Mouse (Mus musculus): ENCODE results near the gene Mapkbp1. TPM values are rescaled to one million over a fixed set of nuclear protein-coding genes. Genes with fewer than 3 reads are reported as not detected.

Mapkbp1 gene
- polyA plus RNA-seq, 1 experiment from 2014 or later: 2.6 TPM

DNA sequence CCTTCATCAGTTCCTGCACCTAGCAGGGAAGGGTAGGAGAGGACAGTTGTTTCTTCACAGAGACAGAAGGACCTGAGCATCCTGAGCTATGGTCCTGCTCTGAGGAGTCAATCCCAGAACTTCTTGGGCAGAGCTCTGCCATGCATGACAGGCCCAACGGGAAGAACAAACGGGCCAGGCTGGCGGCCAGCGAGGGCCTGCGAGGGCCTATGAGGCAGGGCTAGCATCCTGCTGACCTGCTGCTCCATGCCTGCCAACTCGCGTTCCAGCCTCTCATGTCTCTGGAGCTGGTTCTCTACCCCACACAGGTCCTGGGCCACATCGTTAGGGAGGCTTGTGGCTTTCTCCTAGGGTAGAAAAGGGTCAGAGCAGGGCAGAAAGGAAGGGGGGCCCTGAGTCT, 89.7 kb downstream of the Mapkbp1 start:
- Histone ChIP-seq H3K9me3 (ENCODE audit: low read length) (no peaks in the 10 kb centered on the region), H3K4me2 (replicated peaks; ENCODE audit: low read depth, low read length) (no peak overlapping the region), H3K9ac (replicated peaks; ENCODE audit: low read depth) (no peak overlapping the region), H3K4me1 (ENCODE audit: insufficient read depth, low read depth, low read length) (peaks cover 7% of the 10 kb centered on the region; the same call in 1 of the 2 replicates), H3K27me3 (replicated peaks; ENCODE audit: insufficient read depth, low read length) (no peaks in the 10 kb centered on the region), H3K4me3 (ENCODE audit: low read depth, low read length) (no peak overlapping the region), H3K27ac (ENCODE audit: low read length) (no peak overlapping the region), H3K36me3 (ENCODE audit: insufficient read depth, low read length) (no peaks in the 10 kb centered on the region)
- 89% methylated on average over 8 of the region's 8 CpGs for WGBS
- ATAC-seq (no peak), DNase-seq (ENCODE audit: low spot score) (no peak)
- no peak for TF ChIP-seq CTCF (IDR thresholded peaks at IDR 0.05)
- TF ChIP-seq EP300 (IDR thresholded peaks at IDR 0.05): no peak

DNA sequence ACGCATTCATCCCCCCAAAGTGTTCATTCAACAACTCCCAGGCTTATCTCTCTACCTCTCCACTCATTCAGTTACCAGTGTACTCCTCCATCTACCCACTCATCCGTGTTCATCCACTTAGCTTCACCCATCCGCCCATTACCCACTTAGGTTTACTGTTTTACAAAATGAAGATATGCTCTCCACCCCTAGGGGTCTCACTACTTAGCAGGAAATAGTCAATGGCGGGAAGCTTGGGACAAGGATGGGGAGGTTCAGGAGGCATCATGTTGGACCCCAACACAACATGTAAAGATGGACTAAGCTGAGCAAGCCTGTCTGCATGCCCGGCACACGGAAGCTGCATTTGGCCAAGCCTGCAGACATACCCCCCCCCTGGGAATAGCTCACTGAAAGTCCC, 92.1 kb downstream of the Mapkbp1 start:
- TF ChIP-seq EP300 (IDR thresholded peaks at IDR 0.05) (no peak), CTCF (IDR thresholded peaks at IDR 0.05) (peak; percentile 53)
- no peaks in the 10 kb centered on the region for H3K9me3 ChIP-seq (ENCODE audit: low read length)

DNA sequence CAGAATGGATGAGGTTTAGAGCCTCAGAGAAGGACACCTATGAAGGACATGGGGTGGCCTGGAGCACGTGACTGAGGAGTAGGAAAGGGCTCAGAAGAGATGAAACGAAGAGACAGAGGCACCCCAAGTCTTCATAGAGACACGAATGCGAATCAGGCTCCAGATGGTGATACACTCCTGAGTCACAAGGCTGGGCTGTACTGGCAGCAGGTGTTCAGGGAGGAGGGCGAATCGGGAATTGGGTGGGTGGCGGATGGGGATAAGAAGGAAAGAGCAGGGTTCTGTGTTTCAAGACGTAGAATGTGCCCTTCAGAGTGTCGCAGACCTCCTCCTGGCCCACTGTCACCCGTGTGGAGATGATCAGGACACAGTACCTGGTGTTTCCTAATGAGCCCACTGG, 92.7 kb downstream of the Mapkbp1 start:
- H3K4me3 ChIP-seq (ENCODE audit: low read depth, low read length): no peak overlapping the region
- H3K36me3 ChIP-seq (ENCODE audit: insufficient read depth, low read length): no peaks in the 10 kb centered on the region
- H3K4me2 ChIP-seq (replicated peaks; ENCODE audit: low read depth, low read length): no peak overlapping the region
- H3K4me1 ChIP-seq (ENCODE audit: insufficient read depth, low read depth, low read length): peaks cover 7% of the 10 kb centered on the region; the same call in 1 of the 2 replicates
- TF ChIP-seq CTCF (IDR thresholded peaks at IDR 0.05): no peak
- TF ChIP-seq EP300 (IDR thresholded peaks at IDR 0.05): no peak
- H3K27ac ChIP-seq (ENCODE audit: low read length): no peak overlapping the region
- DNase-seq (ENCODE audit: low spot score): no peak
- ATAC-seq: no peak
- no peak overlapping the region for H3K9ac ChIP-seq (replicated peaks; ENCODE audit: low read depth)
- 88% methylated on average over 10 of the region's 10 CpGs for WGBS
- no peaks in the 10 kb centered on the region for H3K9me3 ChIP-seq (ENCODE audit: low read length)
- H3K27me3 ChIP-seq (replicated peaks; ENCODE audit: insufficient read depth, low read length): no peaks in the 10 kb centered on the region

More for the DNA sequence above, 92.1 kb downstream of the Mapkbp1 start:
- H3K27me3 ChIP-seq (replicated peaks; ENCODE audit: insufficient read depth, low read length): no peaks in the 10 kb centered on the region
- H3K4me1 ChIP-seq (ENCODE audit: insufficient read depth, low read depth, low read length): peaks cover 7% of the 10 kb centered on the region; the same call in 1 of the 2 replicates
- 78% methylated on average over 6 of the region's 6 CpGs for WGBS
- no peak overlapping the region for H3K4me3 ChIP-seq (ENCODE audit: low read depth, low read length)
- no peak overlapping the region for H3K4me2 ChIP-seq (replicated peaks; ENCODE audit: low read depth, low read length)
- H3K9ac ChIP-seq (replicated peaks; ENCODE audit: low read depth): no peak overlapping the region
- no peak overlapping the region for H3K27ac ChIP-seq (ENCODE audit: low read length)
- H3K36me3 ChIP-seq (ENCODE audit: insufficient read depth, low read length): no peaks in the 10 kb centered on the region
- ATAC-seq: no peak
- DNase-seq (ENCODE audit: low spot score): no peak

DNA sequence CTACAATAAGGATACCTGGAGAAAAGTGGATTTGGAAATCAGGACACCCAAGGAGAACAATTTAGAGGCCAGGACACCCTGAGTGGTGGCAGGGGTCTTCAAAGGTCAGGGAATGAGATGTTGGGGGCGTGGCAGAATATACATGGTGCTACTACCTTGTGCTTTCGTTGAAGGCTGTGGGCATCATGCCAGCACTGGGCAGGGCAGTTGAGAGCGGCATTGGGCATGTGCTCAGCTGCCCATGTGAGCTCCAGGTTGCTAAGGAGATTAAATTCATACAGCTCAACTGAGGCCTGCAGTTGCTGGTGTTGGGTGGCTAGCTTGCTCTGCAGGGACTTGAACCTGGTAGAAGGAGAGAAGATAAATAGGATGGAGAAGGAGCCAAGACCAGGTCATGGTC, 93.7 kb downstream of the Mapkbp1 start:
- ATAC-seq (peak; percentile 60), DNase-seq (ENCODE audit: low spot score) (peak; percentile 58)
- no peak overlapping the region for H3K4me3 ChIP-seq (ENCODE audit: low read depth, low read length)
- H3K9ac ChIP-seq (replicated peaks; ENCODE audit: low read depth): no peak overlapping the region
- 53% methylated on average over 3 of the region's 3 CpGs for WGBS
- H3K27ac ChIP-seq (ENCODE audit: low read length): no peak overlapping the region
- no peak overlapping the region for H3K4me2 ChIP-seq (replicated peaks; ENCODE audit: low read depth, low read length)
- H3K27me3 ChIP-seq (replicated peaks; ENCODE audit: insufficient read depth, low read length): no peaks in the 10 kb centered on the region
- no peaks in the 10 kb centered on the region for H3K9me3 ChIP-seq (ENCODE audit: low read length)
- H3K4me1 ChIP-seq (ENCODE audit: insufficient read depth, low read depth, low read length): no peaks in the 10 kb centered on the region
- no peaks in the 10 kb centered on the region for H3K36me3 ChIP-seq (ENCODE audit: insufficient read depth, low read length)
- TF ChIP-seq EP300 (IDR thresholded peaks at IDR 0.05): no peak
- TF ChIP-seq CTCF (IDR thresholded peaks at IDR 0.05): no peak

GRCm38 (mm10) chr2:120068555-120069465, 96.3 kb downstream of the Mapkbp1 start:
- H3K4me3 ChIP-seq (ENCODE audit: low read depth, low read length): no peak overlapping the region
- H3K9ac ChIP-seq (replicated peaks; ENCODE audit: low read depth): no peak overlapping the region
- TF ChIP-seq EP300 (IDR thresholded peaks at IDR 0.05): no peak
- TF ChIP-seq CTCF (IDR thresholded peaks at IDR 0.05): peak; percentile 85
- no peaks in the 10 kb centered on the region for H3K27me3 ChIP-seq (replicated peaks; ENCODE audit: insufficient read depth, low read length)
- H3K27ac ChIP-seq (ENCODE audit: low read length): no peak overlapping the region
- no peak overlapping the region for H3K4me2 ChIP-seq (replicated peaks; ENCODE audit: low read depth, low read length)
- H3K36me3 ChIP-seq (ENCODE audit: insufficient read depth, low read length): no peaks in the 10 kb centered on the region
- 45% methylated on average over 16 of the region's 16 CpGs for WGBS
- DNase-seq (ENCODE audit: low spot score) (peak; percentile 64), ATAC-seq (peak; percentile 60)
- H3K4me1 ChIP-seq (ENCODE audit: insufficient read depth, low read depth, low read length): no peaks in the 10 kb centered on the region
- no peaks in the 10 kb centered on the region for H3K9me3 ChIP-seq (ENCODE audit: low read length)

DNA sequence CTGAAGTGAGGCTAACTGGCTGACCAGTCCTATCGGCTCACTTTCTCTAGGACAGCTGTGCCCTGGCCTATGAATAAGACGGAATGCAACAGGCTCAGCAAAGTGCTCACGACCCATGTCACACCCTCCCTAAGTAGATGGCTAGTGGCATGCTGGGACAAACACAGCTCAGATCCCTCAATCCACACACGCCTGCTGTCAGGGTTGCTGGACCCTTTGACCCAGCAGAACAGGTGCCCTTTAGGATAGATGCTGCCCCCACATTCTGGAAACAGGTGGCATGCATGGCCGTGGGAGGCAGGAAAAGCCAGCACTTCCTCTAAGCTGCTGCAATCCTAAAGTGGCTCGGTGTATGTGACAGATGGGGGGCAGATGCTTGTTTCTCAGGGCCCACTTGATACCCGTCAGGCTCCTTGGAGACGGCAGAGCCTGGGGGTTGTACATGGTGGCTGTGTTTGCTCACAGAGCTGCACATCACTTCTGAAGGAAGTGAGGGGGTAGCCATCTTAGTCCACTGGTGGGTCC, 97.0 kb downstream of the Mapkbp1 start:
- DNase-seq (ENCODE audit: low spot score): no peak
- H3K9me3 ChIP-seq (ENCODE audit: low read length): no peaks in the 10 kb centered on the region

More for the DNA sequence above, 97.0 kb downstream of the Mapkbp1 start:
- Histone ChIP-seq H3K36me3 (ENCODE audit: insufficient read depth, low read length) (no peaks in the 10 kb centered on the region), H3K4me1 (ENCODE audit: insufficient read depth, low read depth, low read length) (no peaks in the 10 kb centered on the region), H3K9ac (replicated peaks; ENCODE audit: low read depth) (no peak overlapping the region), H3K27ac (ENCODE audit: low read length) (no peak overlapping the region), H3K27me3 (replicated peaks; ENCODE audit: insufficient read depth, low read length) (no peaks in the 10 kb centered on the region), H3K4me3 (ENCODE audit: low read depth, low read length) (no peak overlapping the region), H3K4me2 (replicated peaks; ENCODE audit: low read depth, low read length) (no peak overlapping the region)
- WGBS: 54% methylated on average over 8 of the region's 8 CpGs
- ATAC-seq: no peak
- TF ChIP-seq EP300 (IDR thresholded peaks at IDR 0.05) (no peak), CTCF (IDR thresholded peaks at IDR 0.05) (no peak)

Measured in lung, postnatal 0 days (tissue).